Mouse (Mus musculus) stomach, embryonic 15.5 days (tissue): ENCODE results near the gene Vmn1r2. TPM values are rescaled to one million over a fixed set of nuclear protein-coding genes. Genes with fewer than 3 reads are reported as not detected.

Experiments
- polyA plus RNA-seq: library from polyadenylated mRNA; unstranded; fragments of >200 nt; fragmentation: Nextera tagmentation; extraction: Ambion mirVana; gene quantifications from 2 replicates; pipeline ENCODE4 v1.2.1, GENCODE M21; 2015

The Vmn1r2 gene
- polyA plus RNA-seq, 1 experiment from 2014 or later: not detected

Other genes with a start within 250 kb of the Vmn1r2 start
- gene Vmn1r3, start 18.0 kb downstream of the Vmn1r2 start, polyA plus RNA-seq: not detected in 2 replicates